Mouse (Mus musculus) thymus, postnatal 36 days (tissue): ENCODE results near the gene Prdm10.

ENCODE experiments used
- DNase-seq, 2 experiments: peaks; one replicate each; pipeline ENCODE4 v3.0.0; 2022; ENCODE audit warnings: mixed read lengths in 2 of 2

Gene Prdm10

GRCm38 (mm10) chr9:31280366-31281010, at the start of gene Prdm10:
Gene Prdm10, plus strand, starts transcription at chr9:31280538.
- DNase-seq, result peak; percentile 92

- DNase-seq, result no peak
Observed at GRCm38 (mm10) chr9:31235030-31235429, 45.3 kb upstream of the Prdm10 start.

- DNase-seq, result no peak
Observed at GRCm38 (mm10) chr9:31235489-31235888, 44.8 kb upstream of the Prdm10 start.

GRCm38 (mm10) chr9:31236079-31236478, 44.3 kb upstream of the Prdm10 start:
- DNase-seq, result no peak

- DNase-seq, result no peak
Observed at GRCm38 (mm10) chr9:31238526-31238925, 41.8 kb upstream of the Prdm10 start.

- DNase-seq, result no peak
Observed at GRCm38 (mm10) chr9:31239551-31239950, 40.8 kb upstream of the Prdm10 start.

- no peak for DNase-seq
Observed at GRCm38 (mm10) chr9:31240522-31241207, 39.7 kb upstream of the Prdm10 start.

- no peak for DNase-seq
Observed at GRCm38 (mm10) chr9:31241208-31241699, 39.1 kb upstream of the Prdm10 start.

- no peak for DNase-seq
Observed at GRCm38 (mm10) chr9:31243306-31243938, 36.9 kb upstream of the Prdm10 start.

- DNase-seq, result no peak
Observed at GRCm38 (mm10) chr9:31243939-31244333, 36.4 kb upstream of the Prdm10 start.

GRCm38 (mm10) chr9:31245006-31245405, 35.3 kb upstream of the Prdm10 start:
- no peak for DNase-seq

GRCm38 (mm10) chr9:31246421-31246820, 33.9 kb upstream of the Prdm10 start:
- no peak for DNase-seq

- DNase-seq, result no peak
Observed at GRCm38 (mm10) chr9:31247447-31248220, 32.7 kb upstream of the Prdm10 start.

GRCm38 (mm10) chr9:31252182-31252799, 28.0 kb upstream of the Prdm10 start:
- peak; percentile 29 to 42 for DNase-seq

GRCm38 (mm10) chr9:31253311-31253734, 27.0 kb upstream of the Prdm10 start:
- no peak for DNase-seq

GRCm38 (mm10) chr9:31253866-31254696, 26.3 kb upstream of the Prdm10 start:
- no peak for DNase-seq

- DNase-seq, result no peak
Observed at GRCm38 (mm10) chr9:31254697-31255004, 25.7 kb upstream of the Prdm10 start.

- no peak for DNase-seq
Observed at GRCm38 (mm10) chr9:31255953-31256352, 24.4 kb upstream of the Prdm10 start.

- no peak for DNase-seq
Observed at GRCm38 (mm10) chr9:31258237-31258636, 22.1 kb upstream of the Prdm10 start.

GRCm38 (mm10) chr9:31260219-31260618, 20.1 kb upstream of the Prdm10 start:
- no peak for DNase-seq

- no peak for DNase-seq
Observed at GRCm38 (mm10) chr9:31262226-31263105, 17.9 kb upstream of the Prdm10 start.
